Mouse (Mus musculus) CH12.LX (cell line): Measurements from ENCODE around the gene Afg3l1. TPM values are rescaled to one million over a fixed set of nuclear protein-coding genes. Genes with fewer than 3 reads are reported as not detected.

Source experiments
- DNase-seq: peaks from one replicate; pipeline ENCODE4 v3.0.0-alpha.2; 2013; ENCODE audit errors: extremely low read depth
- H3K27ac ChIP-seq: 2 replicates; pipeline ENCODE4 v1.5.1; 2012; ENCODE audit warnings: low read depth, mild to moderate bottlenecking, control low read depth, moderate library complexity; ENCODE audit not compliant: insufficient read depth
- H3K27me3 ChIP-seq: replicated peaks from 2 replicates; pipeline ENCODE3; 2012; ENCODE audit warnings: inconsistent platforms
- H3K36me3 ChIP-seq, 2 experiments: replicated peaks in 1 of 2; 2 replicates each; pipeline versions ENCODE3 to v1.6.1; 2012; ENCODE audit warnings: inconsistent platforms in 1 of 2, low read length in 1 of 2, mild to moderate bottlenecking in 1 of 2, mixed read lengths in 1 of 2, moderate library complexity in 1 of 2; ENCODE audit not compliant: control insufficient read depth in 1 of 2, insufficient read depth in 1 of 2
- H3K4me1 ChIP-seq, 2 experiments: 2 replicates each; pipeline ENCODE4 v1.6.1; 2012; ENCODE audit warnings: inconsistent platforms in 1 of 2, moderate library complexity in 1 of 2; ENCODE audit not compliant: insufficient read depth in 2 of 2, control insufficient read depth in 1 of 2
- H3K4me2 ChIP-seq: 2 replicates; pipeline ENCODE4 v1.6.1; 2012; ENCODE audit warnings: low read depth, mild to moderate bottlenecking, control low read depth; ENCODE audit not compliant: poor library complexity, insufficient read depth, severe bottlenecking
- H3K4me3 ChIP-seq, 3 experiments: fragments of 150-350 bp in 1 of 3; sonication (generic) in 1 of 3; replicated peaks in 1 of 3; 2 replicates each; pipeline versions ENCODE3 to v1.5.1; 2011 to 2012; ENCODE audit warnings: low read depth in 2 of 3, low read length in 2 of 3, mild to moderate bottlenecking in 2 of 3, moderate library complexity in 2 of 3, control low read depth in 1 of 3, improper control_type of control experiment in 1 of 3, inconsistent platforms in 1 of 3, mixed read lengths in 1 of 3; ENCODE audit not compliant: poor library complexity in 1 of 3
- H3K79me2 ChIP-seq: replicated peaks from 2 replicates; pipeline ENCODE4 v1.6.1; 2012; ENCODE audit warnings: mild to moderate bottlenecking, moderate library complexity; ENCODE audit not compliant: control insufficient read depth, poor library complexity, insufficient read depth, severe bottlenecking; ENCODE audit errors: extremely low read depth
- H3K9ac ChIP-seq: 2 replicates; pipeline ENCODE4 v1.6.1; 2012; ENCODE audit warnings: low read depth, mild to moderate bottlenecking, control low read depth, moderate library complexity; ENCODE audit not compliant: insufficient read depth
- H3K9me3 ChIP-seq: replicated peaks from 2 replicates; pipeline ENCODE3; 2012; ENCODE audit warnings: low read length, inconsistent platforms, mixed read lengths
- CHD1 ChIP-seq: IDR thresholded peaks from 2 replicates; pipeline ENCODE4 v1.6.1; 2012; ENCODE audit warnings: low read depth, low read length, improper control_type of control experiment, inconsistent platforms
- CHD2 ChIP-seq: IDR thresholded peaks from 2 replicates; pipeline ENCODE4 v1.6.1; 2011; ENCODE audit warnings: low read length, improper control_type of control experiment
- CTCF ChIP-seq, 2 experiments: IDR thresholded peaks in 1 of 2; conservative IDR thresholded peaks in 1 of 2; 2 replicates each; pipeline ENCODE4 v1.5.1; 2011 to 2012; ENCODE audit warnings: low read depth in 2 of 2, low read length in 2 of 2, improper control_type of control experiment in 1 of 2, inconsistent platforms in 1 of 2, mild to moderate bottlenecking in 1 of 2, moderate library complexity in 1 of 2
- E2F4 ChIP-seq: IDR thresholded peaks from 2 replicates; pipeline ENCODE4 v1.6.1; 2011; ENCODE audit warnings: low read depth, low read length, improper control_type of control experiment; ENCODE audit not compliant: insufficient replicate concordance
- ELF1 ChIP-seq: IDR thresholded peaks from 2 replicates; pipeline ENCODE4 v1.6.1; 2014; ENCODE audit warnings: low read depth, mild to moderate bottlenecking, inconsistent platforms, low read length, improper control_type of control experiment
- GABPA ChIP-seq: IDR thresholded peaks from 2 replicates; pipeline ENCODE4 v1.6.1; 2012; ENCODE audit warnings: low read depth, low read length, improper control_type of control experiment, inconsistent platforms; ENCODE audit not compliant: insufficient replicate concordance
- HCFC1 ChIP-seq: IDR thresholded peaks from 2 replicates; pipeline ENCODE4 v1.6.1; 2012; ENCODE audit warnings: low read depth, mild to moderate bottlenecking, inconsistent platforms, low read length, improper control_type of control experiment
- KAT2A ChIP-seq: IDR thresholded peaks from 2 replicates; pipeline ENCODE4 v1.6.1; 2012; ENCODE audit warnings: low read length, improper control_type of control experiment, inconsistent platforms; ENCODE audit not compliant: insufficient replicate concordance
- MAFK ChIP-seq: IDR thresholded peaks from 2 replicates; pipeline ENCODE4 v1.6.1; 2011; ENCODE audit warnings: low read length, improper control_type of control experiment; ENCODE audit not compliant: insufficient replicate concordance
- MAX ChIP-seq: IDR thresholded peaks from 2 replicates; pipeline ENCODE4 v1.6.1; 2011; ENCODE audit warnings: low read length, improper control_type of control experiment
- MXI1 ChIP-seq: IDR thresholded peaks from 2 replicates; pipeline ENCODE4 v1.6.1; 2011; ENCODE audit warnings: mild to moderate bottlenecking, low read depth, low read length, improper control_type of control experiment
- MYC ChIP-seq: IDR thresholded peaks from 2 replicates; pipeline ENCODE4 v1.6.1; 2011; ENCODE audit warnings: low read depth, mild to moderate bottlenecking, improper control_type of control experiment, low read length
- NELFE ChIP-seq: IDR thresholded peaks from 2 replicates; pipeline ENCODE4 v1.6.1; 2011; ENCODE audit warnings: low read depth, low read length, improper control_type of control experiment
- RCOR1 ChIP-seq: conservative IDR thresholded peaks from 2 replicates; pipeline ENCODE4 v1.6.1; 2012; ENCODE audit warnings: low read depth, mild to moderate bottlenecking, inconsistent platforms, low read length, improper control_type of control experiment
- SIN3A ChIP-seq: IDR thresholded peaks from 2 replicates; pipeline ENCODE4 v1.6.1; 2012; ENCODE audit warnings: low read length, improper control_type of control experiment, inconsistent platforms
- TBP ChIP-seq: conservative IDR thresholded peaks from 2 replicates; pipeline ENCODE4 v1.6.1; 2011; ENCODE audit warnings: low read depth, low read length, improper control_type of control experiment
- TCF12 ChIP-seq: IDR thresholded peaks from 2 replicates; pipeline ENCODE4 v1.6.1; 2014; ENCODE audit warnings: low read depth, mild to moderate bottlenecking, inconsistent platforms, low read length, improper control_type of control experiment
- UBTF ChIP-seq: IDR thresholded peaks from 2 replicates; pipeline ENCODE4 v1.6.1; 2012; ENCODE audit warnings: low read depth, mild to moderate bottlenecking, inconsistent platforms, low read length, improper control_type of control experiment, moderate library complexity
- USF1 ChIP-seq: IDR thresholded peaks from 2 replicates; pipeline ENCODE4 v1.6.1; 2014; ENCODE audit warnings: low read depth, mild to moderate bottlenecking, inconsistent platforms, low read length, improper control_type of control experiment
- ZC3H11A ChIP-seq: IDR thresholded peaks from 2 replicates; pipeline ENCODE4 v1.6.1; 2012; ENCODE audit warnings: low read depth, mild to moderate bottlenecking, inconsistent platforms, low read length, improper control_type of control experiment
- ZKSCAN1 ChIP-seq: IDR thresholded peaks from 2 replicates; pipeline ENCODE4 v1.6.1; 2012; ENCODE audit warnings: low read depth, inconsistent platforms, low read length, improper control_type of control experiment, borderline replicate concordance
- ZNF384 ChIP-seq: IDR thresholded peaks from 2 replicates; pipeline ENCODE4 v1.6.1; 2012; ENCODE audit warnings: low read depth, low read length, improper control_type of control experiment, inconsistent platforms
- dilution Hi-C: fragments of 300-500 bp; cut with MboI; formaldehyde crosslinking; loops from 2 replicates; pipeline ENCODE4 v1.14.3; 2020; ENCODE audit warnings: low sequenced_read_pairs; ENCODE audit not compliant: extremely low pct_unique_long_range_greater_than_20kb, extremely low pct_ligation_motif_present
- in situ Hi-C: fragments of 300-500 bp; cut with MboI; formaldehyde crosslinking; loops from 3 replicates; pipeline ENCODE4 v1.14.3; 2019; ENCODE audit warnings: low sequenced_read_pairs, low pct_ligation_motif_present, low pct_unique_long_range_greater_than_20kb, mixed read lengths
- polyA plus RNA-seq: library from polyadenylated mRNA; unstranded; fragments of >175 nt; gene quantifications from 2 replicates; pipeline ENCODE4 v1.2.1, GENCODE M21; 2012; ENCODE audit warnings: low read depth; ENCODE audit not compliant: insufficient read length
- total RNA-seq, 2 experiments: library from RNA; depleted of rRNA; stranded (reverse); fragments of 300-350 nt in 1 of 2; fragments of >200 nt in 1 of 2; gene quantifications; 2 replicates each; pipeline ENCODE4 v1.2.3; 2012 to 2014

Afg3l1 gene
- total and polyA plus RNA-seq, 3 experiments, result 20.3 to 47.6 (median 36.0) TPM

GRCm38 (mm10) chr8:123442871-123443575 lies 34.7 kb upstream of the Afg3l1 start (continued):
- TF ChIP-seq MAFK (no peak), MXI1 (peak; percentile 76; the same call in 1 of the 2 replicates), NELFE (peak; percentile 75)

GRCm38 (mm10) chr8:123443576-123443921 lies 34.2 kb upstream of the Afg3l1 start:
- dilution Hi-C loops (no loop called here), in situ Hi-C loops (no loop called here)
- Histone ChIP-seq H3K27me3 (no peaks in the 10 kb centered on the region), H3K79me2 (no peaks in the 10 kb centered on the region), H3K4me3 (peak overlapping the region; percentile 57 to 83 (median 59)), H3K4me2 (peak overlapping the region; percentile 67), H3K9ac (peak overlapping the region; percentile 79), H3K27ac (no peak overlapping the region), H3K9me3 (peaks cover 7% of the 10 kb centered on the region), H3K36me3 (peaks cover 0 to 22% of the 10 kb centered on the region in 2 experiments), H3K4me1 (peaks cover 10 to 13% of the 10 kb centered on the region in 2 experiments)
- TF ChIP-seq NELFE (no peak), MAFK (no peak), MAX (no peak), MXI1 (0 out of 2 replicates have a peak, but pooled peaks have one; percentile 2), USF1 (no peak), UBTF (no peak), ZNF384 (peak; percentile 88), SIN3A (peak; percentile 40; the same call in 1 of the 2 replicates), KAT2A (no peak), RCOR1 (no peak), ZC3H11A (no peak)
- peak; percentile 10 for DNase-seq

- Histone ChIP-seq H3K79me2 (no peaks in the 10 kb centered on the region), H3K4me2 (peak overlapping the region; percentile 67), H3K9me3 (peaks cover 7% of the 10 kb centered on the region), H3K36me3 (peaks cover 0 to 24% of the 10 kb centered on the region in 2 experiments), H3K4me1 (peaks cover 10 to 13% of the 10 kb centered on the region in 2 experiments), H3K27ac (no peak overlapping the region), H3K9ac (peak overlapping the region; percentile 79), H3K27me3 (no peaks in the 10 kb centered on the region), H3K4me3 (peak overlapping the region in 2 of 3 experiments; percentile 57 to 83)
- in situ Hi-C loops, result no loop called here
- dilution Hi-C loops, result no loop called here
- no peak for DNase-seq
- TF ChIP-seq E2F4 (no peak), CTCF (conservative IDR thresholded peaks at IDR 0.05 in 1 of 2, IDR thresholded peaks at IDR 0.05 in 1 of 2; ENCODE audit: low read depth in 2 of 2, low read length in 2 of 2) (no peak), MYC (no peak), TCF12 (no peak), SIN3A (no peak), ZKSCAN1 (no peak), GABPA (no peak), TBP (no peak), ELF1 (no peak), CHD1 (no peak), CHD2 (no peak), HCFC1 (no peak)
Observed at GRCm38 (mm10) chr8:123444131-123444530, 33.6 kb upstream of the Afg3l1 start.
